Mouse (Mus musculus) splenic B cell, adult 2 months (primary cell): ENCODE data around the gene Slc17a7.

Source experiments
- DNase-seq: peaks from one replicate; pipeline ENCODE4 v3.0.0-alpha.2; 2011; ENCODE audit warnings: low read depth, low spot score
- H3K27me3 ChIP-seq: 2 replicates; pipeline ENCODE4 v1.6.1; 2012; ENCODE audit warnings: mild to moderate bottlenecking, low read length, moderate library complexity, mixed read lengths; ENCODE audit not compliant: control insufficient read depth, poor library complexity, insufficient read depth, severe bottlenecking
- H3K36me3 ChIP-seq: 2 replicates; pipeline ENCODE4 v1.6.1; 2012; ENCODE audit warnings: mild to moderate bottlenecking, low read length, moderate library complexity, mixed read lengths; ENCODE audit not compliant: control insufficient read depth, poor library complexity, insufficient read depth, severe bottlenecking

Gene Slc17a7

DNA sequence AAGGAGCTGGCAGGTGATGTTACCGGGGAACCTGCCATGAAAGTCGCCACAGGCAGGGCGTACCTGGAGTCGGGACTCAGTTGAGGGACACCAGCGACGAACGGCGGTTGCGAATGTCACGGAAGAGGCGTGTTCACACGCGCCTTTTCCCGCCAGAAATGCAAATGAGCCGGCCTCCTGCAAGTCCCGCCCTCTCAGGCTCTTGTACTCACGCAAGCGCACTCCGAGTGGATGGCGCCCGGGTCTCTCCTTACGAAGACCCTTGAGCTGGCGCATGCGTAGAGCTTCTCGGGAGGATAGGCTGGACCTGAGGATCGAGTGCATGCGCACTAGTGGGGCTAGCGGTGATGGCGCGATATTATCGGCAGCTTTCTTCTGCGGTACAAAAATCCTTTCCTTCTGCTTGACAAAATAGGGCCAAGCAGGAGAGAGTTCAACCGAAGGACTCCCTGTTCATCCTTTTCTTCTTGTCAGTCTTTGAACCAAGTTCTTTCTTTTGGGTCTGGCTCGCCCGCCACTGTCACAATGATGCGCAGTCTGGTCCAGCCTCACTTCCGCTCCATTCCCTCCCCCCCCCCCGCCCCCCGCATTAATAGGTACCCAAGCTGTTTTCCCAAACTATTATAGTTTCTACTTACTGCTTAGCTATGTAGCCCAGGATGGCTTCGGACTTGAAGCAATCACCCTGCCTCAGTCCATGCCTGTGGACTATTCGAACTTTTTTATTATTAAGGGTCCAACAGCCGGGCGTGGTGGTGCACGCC is 40.8 kb downstream of the Slc17a7 start, which contains the start of gene Ccdc155:
Ccdc155 (minus strand) TSS at position 513 of the 764 bp plus-strand sequence.
- Histone ChIP-seq H3K27me3 (no peaks in the 10 kb centered on the region), H3K36me3 (no peaks in the 10 kb centered on the region)
- DNase-seq: peak; percentile 96

DNA sequence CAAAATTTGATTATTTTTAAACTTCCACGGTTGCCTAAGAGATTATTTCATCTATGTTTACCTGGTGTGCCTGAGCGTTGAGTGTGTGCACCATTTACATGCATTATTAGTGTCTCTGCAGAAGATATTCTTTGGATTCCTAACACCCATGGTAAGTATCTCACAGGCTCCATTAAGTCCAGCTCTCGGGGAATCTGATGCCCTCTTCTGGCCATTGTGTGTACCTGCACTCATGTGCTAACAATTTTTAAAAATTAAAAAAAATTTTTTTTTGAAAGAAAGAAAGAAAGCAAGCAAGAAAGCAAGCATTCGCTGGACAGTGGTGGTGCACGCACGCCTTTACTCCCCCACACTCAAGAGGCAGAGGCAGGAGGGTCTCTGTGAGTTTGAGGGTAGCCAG is 44.5 kb downstream of the Slc17a7 start:
- Histone ChIP-seq H3K27me3 (no peaks in the 10 kb centered on the region), H3K36me3 (no peaks in the 10 kb centered on the region)
- DNase-seq: no peak

DNA sequence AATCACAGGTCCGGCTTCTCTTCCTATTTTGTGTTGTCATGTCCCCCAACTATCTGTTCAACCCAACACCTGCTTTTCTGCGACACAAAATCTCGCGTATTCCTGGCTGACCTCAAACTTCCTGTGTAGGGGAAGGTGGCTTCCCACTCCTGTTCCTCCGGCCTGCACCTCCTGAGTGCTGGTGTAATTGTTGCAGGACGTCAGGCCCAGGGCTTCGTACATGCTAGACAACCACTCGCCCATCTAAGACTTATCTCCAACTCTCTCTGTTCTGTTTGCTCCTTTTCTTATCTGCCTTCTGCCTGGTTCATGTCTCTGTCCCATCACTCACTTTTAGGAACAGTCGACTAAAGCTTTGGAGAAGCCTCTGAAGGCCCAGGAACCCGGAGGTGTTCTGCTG is 47.3 kb downstream of the Slc17a7 start:
- H3K27me3 ChIP-seq: no peaks in the 10 kb centered on the region
- no peaks in the 10 kb centered on the region for H3K36me3 ChIP-seq
- no peak for DNase-seq

DNA sequence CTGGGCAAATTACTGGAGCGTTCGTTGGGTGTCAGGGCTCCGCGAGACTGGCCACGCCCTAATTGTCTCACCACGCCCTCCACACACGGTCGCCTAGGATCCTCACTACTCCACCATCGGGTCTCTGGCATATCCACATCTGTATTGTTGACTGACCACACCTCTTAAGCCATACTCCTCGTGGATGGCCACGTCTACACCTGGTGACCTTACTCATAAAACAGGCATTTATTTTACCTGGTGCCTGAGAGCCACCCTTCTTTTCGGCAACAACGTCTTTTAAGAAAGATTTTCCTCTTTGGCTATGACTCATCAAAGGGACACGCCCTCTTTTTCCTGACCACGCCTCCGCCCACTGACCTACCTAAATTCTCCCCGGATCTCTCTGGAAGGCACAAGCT is 48.1 kb downstream of the Slc17a7 start, which contains the start of gene Dkkl1:
Dkkl1 (minus strand) TSS at position 297 of the 401 bp plus-strand sequence.
- no peaks in the 10 kb centered on the region for H3K36me3 ChIP-seq
- no peaks in the 10 kb centered on the region for H3K27me3 ChIP-seq
- DNase-seq: peak; percentile 62

DNA sequence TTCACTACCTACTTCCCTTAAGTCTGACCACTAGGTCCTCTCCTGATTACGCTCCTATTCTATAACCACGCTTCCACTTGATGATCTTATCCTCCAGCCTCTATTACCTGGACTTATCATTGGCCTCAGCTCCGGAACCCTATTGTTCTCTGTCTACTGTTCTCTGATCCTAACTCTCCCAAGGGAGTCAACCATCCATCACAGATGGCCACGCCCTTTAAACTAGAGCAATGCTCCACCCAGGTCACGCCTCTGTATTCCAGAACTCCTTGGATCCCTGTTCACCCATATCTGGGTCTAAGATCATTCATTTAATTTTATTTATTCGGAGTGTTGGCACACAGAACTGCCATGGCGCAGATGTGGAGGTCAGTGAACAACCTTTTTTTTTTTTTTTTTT is 48.6 kb downstream of the Slc17a7 start:
- DNase-seq: no peak

DNA sequence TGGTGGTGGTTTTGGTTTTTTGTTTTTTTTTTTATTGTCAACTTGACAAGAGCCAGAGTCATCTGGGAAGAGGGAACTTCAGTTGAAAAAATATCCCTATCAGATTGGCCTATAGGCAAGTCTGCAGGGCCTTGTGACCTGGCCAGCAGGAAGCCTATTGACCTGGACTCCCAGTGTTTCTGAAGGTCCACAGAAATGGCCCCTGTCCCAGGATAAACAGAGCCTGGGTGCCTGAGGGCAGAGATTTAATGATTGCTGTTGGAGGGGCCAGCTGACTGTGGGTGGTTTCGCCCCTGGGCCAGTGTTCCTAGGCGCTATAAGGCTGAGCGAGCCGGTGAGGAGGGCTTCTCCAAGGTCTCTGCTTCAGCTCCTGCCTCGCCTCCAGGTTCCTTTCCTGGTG is 50.0 kb downstream of the Slc17a7 start:
- no peak for DNase-seq

More for the DNA sequence above, 48.6 kb downstream of the Slc17a7 start:
- Histone ChIP-seq H3K27me3 (no peaks in the 10 kb centered on the region), H3K36me3 (no peaks in the 10 kb centered on the region)

DNA sequence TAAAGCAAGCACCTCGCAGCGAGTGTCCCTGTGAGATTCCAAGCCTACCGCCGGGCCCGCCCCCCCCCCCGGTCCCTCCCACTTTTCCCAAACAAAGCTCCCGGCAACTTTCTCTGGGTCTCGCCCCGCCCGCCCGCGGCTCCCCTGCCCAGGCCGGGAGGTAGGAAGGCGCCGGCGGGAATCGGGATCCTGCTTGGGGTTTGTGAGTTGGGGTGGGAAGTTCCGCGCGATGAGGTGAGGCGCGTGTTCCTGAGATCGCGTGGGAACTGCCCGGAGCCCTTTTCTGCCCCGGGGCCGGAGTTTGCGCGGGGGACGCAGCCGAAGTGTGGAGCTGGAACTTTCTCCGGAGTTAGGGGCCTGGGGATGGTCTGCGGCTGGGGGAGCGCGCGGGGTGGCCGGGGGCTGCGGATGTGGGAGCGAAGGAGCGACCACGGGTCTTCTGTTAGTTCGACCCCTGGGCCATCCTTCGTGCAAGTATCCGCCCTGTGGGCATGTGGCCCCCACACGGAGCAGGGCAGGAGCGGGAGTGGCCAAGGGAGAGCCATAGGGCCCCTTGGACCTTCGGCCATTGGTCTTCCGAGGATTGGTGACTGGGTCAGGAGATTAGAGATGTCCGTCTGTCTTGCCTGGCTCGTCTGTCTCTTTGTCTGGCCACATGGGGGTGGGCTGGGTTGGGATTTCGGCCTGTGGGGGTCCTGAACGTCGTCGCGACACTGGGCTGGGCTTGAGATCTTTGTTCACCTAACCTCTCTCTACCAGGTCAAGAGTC is 52.1 kb downstream of the Slc17a7 start, which contains the start of gene Tead2:
Tead2 (plus strand) TSS at position 81 of the 769 bp plus-strand sequence.
- Histone ChIP-seq H3K27me3 (no peaks in the 10 kb centered on the region), H3K36me3 (no peaks in the 10 kb centered on the region)
- no peak for DNase-seq

More for the DNA sequence above, 50.0 kb downstream of the Slc17a7 start:
- Histone ChIP-seq H3K36me3 (no peaks in the 10 kb centered on the region), H3K27me3 (no peaks in the 10 kb centered on the region)

DNA sequence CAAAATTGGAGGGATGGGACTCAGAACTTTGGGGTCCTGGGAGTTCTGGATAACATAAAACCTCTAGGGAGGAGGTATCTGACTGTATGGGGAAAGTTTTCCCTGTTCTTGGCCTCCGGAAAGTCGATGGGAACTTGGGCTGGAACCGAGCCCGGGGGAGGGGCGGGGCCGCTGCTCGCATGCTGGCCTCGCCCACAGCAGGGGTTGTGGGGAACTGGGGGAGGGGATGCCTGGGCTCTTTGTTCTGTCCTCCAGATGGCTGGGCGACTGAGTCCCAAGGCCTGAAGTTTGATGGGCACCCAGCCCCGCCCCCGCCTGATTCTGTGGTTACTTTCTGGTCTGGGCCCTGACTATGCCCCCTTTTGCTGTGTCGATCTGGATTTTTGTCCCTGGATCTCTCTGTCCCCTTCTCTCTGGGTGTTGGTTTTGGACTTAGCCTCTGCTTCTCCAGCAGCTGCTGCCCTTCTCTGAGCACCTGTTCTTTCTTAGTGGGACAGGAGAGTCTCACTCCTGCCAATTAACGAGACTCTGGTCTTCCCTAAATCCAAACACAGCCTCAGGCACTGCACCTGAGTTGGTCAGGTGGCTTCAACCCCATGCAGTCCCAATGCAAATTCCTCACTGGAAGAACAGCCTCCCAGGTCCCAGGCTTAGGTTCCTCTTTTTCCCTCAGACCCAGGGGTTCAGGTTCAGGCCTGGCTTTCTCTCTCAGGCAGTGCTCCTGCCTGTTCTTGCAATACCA is 52.9 kb downstream of the Slc17a7 start:
- no peaks in the 10 kb centered on the region for H3K36me3 ChIP-seq
- no peak for DNase-seq

DNA sequence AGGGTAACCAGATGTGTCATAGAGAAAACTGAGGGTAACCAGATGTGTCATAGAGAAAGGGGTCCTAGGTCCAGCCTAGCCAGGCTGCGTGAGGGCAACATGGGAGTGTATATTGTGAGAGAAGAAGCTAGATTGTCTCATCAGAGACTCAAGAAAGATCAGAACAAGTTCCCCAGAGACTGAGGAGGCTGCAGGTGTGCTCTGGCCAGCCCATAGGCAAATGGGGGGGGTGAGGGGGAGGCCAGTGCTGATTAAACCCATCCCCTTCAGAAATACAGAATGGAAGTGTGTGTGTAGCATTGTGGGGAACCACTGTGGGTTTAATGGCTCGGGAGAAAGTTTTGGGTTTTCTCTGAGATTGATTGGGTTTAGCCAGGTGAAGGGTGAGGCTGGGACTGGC is 57.9 kb downstream of the Slc17a7 start:
- peak; percentile 40 for DNase-seq
- no peaks in the 10 kb centered on the region for H3K27me3 ChIP-seq
- no peaks in the 10 kb centered on the region for H3K36me3 ChIP-seq

More for the DNA sequence above, 52.9 kb downstream of the Slc17a7 start:
- no peaks in the 10 kb centered on the region for H3K27me3 ChIP-seq

DNA sequence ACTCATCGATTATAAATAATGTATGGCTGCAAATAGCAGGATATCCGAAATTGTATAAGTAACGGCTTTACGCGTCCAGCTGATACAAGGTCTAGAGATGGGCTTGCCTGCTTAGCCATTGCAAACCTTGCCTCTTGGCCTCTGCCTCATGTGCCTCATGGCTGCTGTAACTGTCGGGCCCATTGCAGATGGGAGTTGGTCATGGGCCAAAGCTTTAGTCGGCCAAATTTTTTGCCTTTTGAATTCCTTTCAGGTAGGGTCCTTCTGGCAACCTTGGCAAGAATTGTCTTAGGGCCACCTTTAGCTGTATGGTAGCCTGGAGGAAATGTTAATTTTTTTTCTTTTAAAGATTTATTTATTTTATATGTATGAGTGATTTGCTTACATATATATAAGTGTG is 61.1 kb downstream of the Slc17a7 start:
- DNase-seq: no peak
- Histone ChIP-seq H3K27me3 (no peaks in the 10 kb centered on the region), H3K36me3 (no peaks in the 10 kb centered on the region)
